Mouse (Mus musculus) gonadal fat pad, adult 2 months (tissue): ENCODE measurements at regions not wholly inside any gene's neighbourhood (a gene's known extent, or its start where the extent isn't known, plus 50 kb on each side); places are given as distances from the start of the nearest gene placed in this dataset.
A peak's percentile ranks its signal among the peaks of the same experiment; 100 is the strongest.

Source experiments
- DNase-seq: peaks from one replicate; pipeline ENCODE4 v3.0.0-alpha.2; 2012; ENCODE audit warnings: low read depth

DNA sequence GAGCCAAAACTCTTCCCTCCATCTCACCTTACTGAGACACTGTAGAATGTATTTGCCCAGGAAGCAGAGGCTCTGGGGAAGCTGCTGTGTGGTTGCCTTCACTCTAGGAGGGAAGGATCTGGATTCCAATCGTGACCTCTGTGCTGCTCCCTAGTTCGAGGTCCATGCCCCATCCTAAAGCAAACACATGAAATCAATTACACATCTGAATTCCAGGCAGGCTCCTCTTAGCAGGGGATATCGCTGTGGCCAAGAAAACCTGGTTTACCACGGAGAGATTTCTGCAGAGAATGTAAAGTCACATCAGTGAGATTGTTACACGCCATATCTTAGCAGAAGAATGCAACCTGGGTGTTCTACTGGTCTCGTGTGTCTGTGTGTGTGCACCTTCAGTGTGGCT lies 61.0 kb upstream of the Intu start:
- no peak for DNase-seq

DNA sequence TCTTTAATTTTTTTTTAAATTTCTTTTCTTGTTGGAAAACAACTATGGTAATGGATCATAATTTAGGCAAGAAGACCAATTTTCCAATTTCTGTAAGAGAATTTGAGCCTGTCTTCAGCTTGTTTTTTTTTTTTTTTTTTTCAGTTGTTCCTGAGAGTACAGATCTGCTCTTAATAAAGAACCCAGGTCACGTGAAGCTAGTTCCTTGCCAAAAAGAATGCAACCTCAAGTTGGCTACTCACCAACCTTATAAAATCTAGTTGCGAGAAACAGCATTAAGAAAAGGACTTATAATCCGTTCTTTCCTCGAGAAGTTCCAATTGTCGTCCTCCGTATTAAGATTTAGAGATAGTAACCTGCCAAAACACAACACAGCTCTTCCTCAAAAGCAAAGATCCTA lies 58.3 kb upstream of the Intu start:
- peak; percentile 20 for DNase-seq

DNA sequence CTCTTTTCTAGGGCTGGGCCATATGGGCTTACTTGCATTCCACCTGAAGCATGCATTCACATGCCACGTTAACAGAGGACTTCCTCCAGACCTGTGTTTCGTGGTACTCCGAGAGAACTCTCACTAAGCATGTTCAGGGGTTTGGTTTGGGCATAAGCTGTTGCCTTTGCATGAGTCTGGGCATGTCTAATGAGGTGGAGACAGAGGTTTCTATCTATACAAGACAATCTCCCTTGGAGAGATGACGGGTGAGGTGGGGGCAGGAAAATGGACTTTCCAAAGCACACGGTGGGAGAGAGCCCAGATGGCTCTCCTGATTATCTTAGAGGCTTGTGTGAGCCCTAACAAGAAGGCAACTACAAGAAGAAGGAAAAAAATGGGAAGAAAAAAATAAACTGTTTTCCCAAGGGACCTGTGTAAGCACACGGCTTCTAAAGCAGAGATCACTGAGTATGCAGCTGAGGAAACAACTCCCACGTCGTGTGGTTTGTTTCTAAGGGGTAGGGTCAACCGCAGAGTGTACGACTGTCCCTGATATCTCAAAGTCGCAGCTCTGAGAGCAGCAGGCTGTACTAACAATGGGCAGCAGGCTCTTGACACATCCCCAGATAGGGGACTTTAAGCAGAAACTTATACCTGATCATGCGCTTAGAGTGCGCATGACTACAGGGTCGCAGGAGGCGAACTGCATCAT lies 50.7 kb upstream of the Intu start:
- no peak for DNase-seq
